ENCODE assay signal across 11 mouse cellular contexts in genomic region chr13:24641491-24642430, GRCm38 (mm10). TPM values are rescaled to one million over a fixed set of nuclear protein-coding genes. Genes with fewer than 3 reads are reported as not detected.
A peak's percentile ranks its signal among the peaks of the same experiment; 100 is the strongest.
DNase-seq lines count a peak whose midpoint lies in the region; ATAC-seq lines count a peak whose summit lies in the region.
"Had no signal": no experiment of that assay in that cellular context is flagged by ENCODE, and none has a peak within 500 bp of the region (broad histone marks: within the 10 kb centered on the region; RNA-seq: fewer than 3 reads in every experiment).

No protein-coding gene starts in this region.

- H3K9ac ChIP-seq in forebrain, embryonic 16.5 days (replicated peaks; ENCODE audit: low read depth, low read length), result no peak overlapping the region; the same call in 1 of the 2 replicates
- H3K9ac ChIP-seq in liver, embryonic 15.5 days, result no peak overlapping the region
- H3K9ac ChIP-seq: embryonic facial prominence, embryonic 12.5 days; neural tube, embryonic 12.5 days had no signal

- peak; percentile 42 to 48 for DNase-seq in spleen, postnatal 36 days (ENCODE audit: low spot score in 2 of 2)
- no peak for DNase-seq in spleen, postnatal 14 days (ENCODE audit: low spot score in 2 of 2)
- peak; percentile 91 for DNase-seq in retina, postnatal 1 day
- DNase-seq in gastrocnemius, postnatal 14 days, result no peak
- DNase-seq in urinary bladder, postnatal 36 days (ENCODE audit: low spot score in 2 of 2), result no peak
- DNase-seq in left cerebral cortex, adult 11 months (ENCODE audit: low spot score), result no peak
- DNase-seq: kidney, adult 18-20 months had no signal

- peak overlapping the region; percentile 13; the same call in 1 of the 2 replicates for H3K27ac ChIP-seq in forebrain, embryonic 16.5 days (ENCODE audit: low read length)
- H3K27ac ChIP-seq in liver, embryonic 15.5 days (replicated peaks), result peak overlapping the region; percentile 45; the same call in 1 of the 2 replicates
- H3K27ac ChIP-seq: embryonic facial prominence, embryonic 12.5 days; neural tube, embryonic 12.5 days had no signal

- WGBS in forebrain, embryonic 16.5 days, result 33% methylated on average over 7 of the region's 7 CpGs
- 18% methylated on average over 7 of the region's 7 CpGs for WGBS in liver, embryonic 15.5 days (ENCODE audit: insufficient replicate concordance)

- no peaks in the 10 kb centered on the region for H3K36me3 ChIP-seq in forebrain, embryonic 16.5 days (ENCODE audit: control insufficient read depth, insufficient read depth)
- H3K36me3 ChIP-seq in liver, embryonic 15.5 days (replicated peaks), result no peaks in the 10 kb centered on the region
- H3K36me3 ChIP-seq: embryonic facial prominence, embryonic 12.5 days; neural tube, embryonic 12.5 days had no signal

- peak overlapping the region; percentile 84 for H3K4me2 ChIP-seq in forebrain, embryonic 16.5 days (ENCODE audit: low read length)
- H3K4me2 ChIP-seq in liver, embryonic 15.5 days, result peak overlapping the region; percentile 8; the same call in 1 of the 2 replicates
- H3K4me2 ChIP-seq: embryonic facial prominence, embryonic 12.5 days had no signal

- H3K4me3 ChIP-seq in forebrain, embryonic 16.5 days (replicated peaks; ENCODE audit: low read length), result 0 out of 2 replicates have a peak overlapping the region, but pooled peaks have one; percentile 1
- no peak overlapping the region for H3K4me3 ChIP-seq in liver, embryonic 15.5 days (replicated peaks)
- H3K4me3 ChIP-seq: embryonic facial prominence, embryonic 12.5 days; neural tube, embryonic 12.5 days had no signal

- intact Hi-C loops in gastrocnemius, postnatal 14 days (cut with DNase I; ENCODE audit: low total_unique reads), result no loop called here

- H3K9me3 ChIP-seq in forebrain, embryonic 16.5 days (ENCODE audit: control insufficient read depth, low read length), result no peaks in the 10 kb centered on the region
- no peaks in the 10 kb centered on the region for H3K9me3 ChIP-seq in liver, embryonic 15.5 days (replicated peaks)
- H3K9me3 ChIP-seq: embryonic facial prominence, embryonic 12.5 days; neural tube, embryonic 12.5 days had no signal

- peaks cover 17% of the 10 kb centered on the region for H3K4me1 ChIP-seq in forebrain, embryonic 16.5 days (replicated peaks; ENCODE audit: control insufficient read depth, insufficient read depth, low read length)
- H3K4me1 ChIP-seq in liver, embryonic 15.5 days (replicated peaks), result peaks cover 28% of the 10 kb centered on the region

- H3K27me3 ChIP-seq in forebrain, embryonic 16.5 days (replicated peaks; ENCODE audit: control insufficient read depth, insufficient read depth, low read length), result no peaks in the 10 kb centered on the region
- peaks cover 44% of the 10 kb centered on the region for H3K27me3 ChIP-seq in liver, embryonic 15.5 days

- ATAC-seq in forebrain, embryonic 16.5 days, result no peak
- no peak for ATAC-seq in liver, embryonic 15.5 days (ENCODE audit: insufficient read depth)

RNA-seq across cellular contexts. Expression of gene Ripor2, which starts 59.8 kb away (rescaled TPM):
- polyA plus RNA-seq in forebrain, embryonic 16.5 days (2015; fragmentation: Nextera tagmentation; extraction: Ambion mirVana), result 23.4 and 33.8 TPM in 2 replicates
- polyA plus RNA-seq in liver, embryonic 15.5 days (2015; fragmentation: Nextera tagmentation; extraction: Ambion mirVana), result 3.1 and 3.2 TPM in 2 replicates
- total RNA-seq in gastrocnemius, postnatal 14 days (2021), result 1 to 10 TPM; 5.3 to 8.4 TPM

Comparison
In these comparisons a context has a peak if more than half of its experiments do, and no peak if none do; other contexts are left out.
1. DNase-seq: peak in spleen, postnatal 36 days (2 of 2) and retina, postnatal 1 day (single experiment); none in spleen, postnatal 14 days (0 of 2), gastrocnemius, postnatal 14 days (single experiment), urinary bladder, postnatal 36 days (0 of 2) and left cerebral cortex, adult 11 months (single experiment).